Comparison of ENCODE assay signal across 8 mouse cellular contexts in the genomic region with DNA sequence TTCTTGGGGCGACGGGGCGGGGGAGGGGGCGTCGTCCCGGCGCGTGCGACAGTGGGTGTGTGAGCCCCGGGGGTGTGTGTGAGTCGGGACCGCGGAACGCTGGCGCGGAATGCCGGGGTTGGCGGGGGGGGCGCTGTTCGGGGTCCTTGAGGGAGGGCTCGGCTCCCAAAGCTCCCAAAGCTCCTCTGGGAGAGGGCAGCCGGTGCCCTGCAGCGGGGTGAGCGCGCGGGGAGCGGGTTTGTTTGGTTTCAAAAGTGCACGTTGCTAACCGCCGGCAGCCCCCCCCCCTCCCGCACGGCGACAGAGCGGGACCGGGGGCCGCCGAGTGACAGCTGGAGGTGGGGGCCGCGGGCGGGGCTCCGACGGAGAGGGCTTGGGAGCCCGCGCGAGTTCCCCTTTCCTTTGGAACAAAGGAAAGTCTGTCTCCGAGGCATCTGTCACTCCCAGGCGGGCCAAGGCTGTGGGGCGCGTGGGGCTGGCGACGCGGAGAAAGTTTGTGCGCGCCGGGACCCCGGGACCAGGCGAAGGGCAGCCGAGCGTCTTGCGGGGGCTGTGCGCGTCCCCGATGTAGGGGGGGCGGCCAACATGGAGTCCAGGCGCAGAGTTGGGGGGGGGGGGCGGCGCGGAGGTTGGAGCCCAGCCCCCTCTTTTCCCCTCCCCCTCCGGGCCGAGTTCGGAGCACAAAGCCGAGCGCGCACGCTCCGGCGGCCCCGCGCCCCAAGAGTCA. TPM values are rescaled to one million over a fixed set of nuclear protein-coding genes. Genes with fewer than 3 reads are reported as not detected.
DNase-seq lines count a peak whose midpoint lies in the region; ATAC-seq lines count a peak whose summit lies in the region.

No protein-coding gene starts in this region.

- DNase-seq in left cerebral cortex, postnatal 4 days: peak; percentile 69
- DNase-seq in left cerebral cortex, postnatal 36 days (ENCODE audit: low spot score in 2 of 2): no peak
- peak; percentile 61 for DNase-seq in ZHBTc4 (ENCODE audit: low read depth, low spot score)
- DNase-seq in splenic B cell, adult 2 months (ENCODE audit: low read depth, low spot score): peak; percentile 56
- DNase-seq in left cerebral cortex, postnatal 25 days (ENCODE audit: low spot score in 2 of 2): no peak

- under 1% methylated on average over 67 of the region's 79 CpGs for WGBS in forebrain, embryonic 15.5 days
- under 1% methylated on average over 61 of the region's 79 CpGs for WGBS in kidney, embryonic 16.5 days

- H3K4me3 ChIP-seq in forebrain, embryonic 15.5 days: peak overlapping the region; percentile 67
- peak overlapping the region; percentile 78 for H3K4me3 ChIP-seq in kidney, embryonic 16.5 days (ENCODE audit: low read length)
- H3K4me3 ChIP-seq in megakaryocyte, embryonic 14.5 days (replicated peaks): peak overlapping the region; percentile 93

- intact Hi-C loops in left cerebral cortex, postnatal 4 days (cut with DNase I): no loop called here
- intact Hi-C loops in left cerebral cortex, postnatal 36 days (cut with DNase I): no loop called here
- intact Hi-C loops in left cerebral cortex, postnatal 25 days (cut with DNase I): no loop called here

- H3K36me3 ChIP-seq in forebrain, embryonic 15.5 days: no peaks in the 10 kb centered on the region
- H3K36me3 ChIP-seq in kidney, embryonic 16.5 days (ENCODE audit: insufficient read depth, low read length): peaks cover 29% of the 10 kb centered on the region
- peaks cover 17% of the 10 kb centered on the region for H3K36me3 ChIP-seq in megakaryocyte, embryonic 14.5 days (replicated peaks; ENCODE audit: low read length)
- H3K36me3 ChIP-seq in splenic B cell, adult 2 months (ENCODE audit: control insufficient read depth, insufficient read depth, low read length, poor library complexity, severe bottlenecking): 0 out of 2 replicates have a peak, but pooled peaks cover 3% of the 10 kb centered on the region

- H3K9ac ChIP-seq in forebrain, embryonic 15.5 days (replicated peaks): peak overlapping the region; percentile 72
- peak overlapping the region; percentile 82 for H3K9ac ChIP-seq in kidney, embryonic 16.5 days (replicated peaks; ENCODE audit: low read length)

- H3K27me3 ChIP-seq in forebrain, embryonic 15.5 days: no peaks in the 10 kb centered on the region
- H3K27me3 ChIP-seq in kidney, embryonic 16.5 days (ENCODE audit: insufficient read depth, low read length): no peaks in the 10 kb centered on the region
- peaks cover 54% of the 10 kb centered on the region for H3K27me3 ChIP-seq in megakaryocyte, embryonic 14.5 days (replicated peaks)
- H3K27me3 ChIP-seq in splenic B cell, adult 2 months (ENCODE audit: control insufficient read depth, insufficient read depth, low read length, poor library complexity, severe bottlenecking): no peaks in the 10 kb centered on the region

- peak overlapping the region; percentile 90 for H3K4me2 ChIP-seq in forebrain, embryonic 15.5 days (replicated peaks)
- peak overlapping the region; percentile 86 for H3K4me2 ChIP-seq in kidney, embryonic 16.5 days (replicated peaks; ENCODE audit: low read depth, low read length)

- H3K27ac ChIP-seq in forebrain, embryonic 15.5 days (replicated peaks): peak overlapping the region; percentile 86
- peak overlapping the region; percentile 94 for H3K27ac ChIP-seq in kidney, embryonic 16.5 days (ENCODE audit: low read length)

- peaks cover 54% of the 10 kb centered on the region for H3K4me1 ChIP-seq in forebrain, embryonic 15.5 days
- peaks cover 41% of the 10 kb centered on the region for H3K4me1 ChIP-seq in kidney, embryonic 16.5 days (ENCODE audit: insufficient read depth, low read length)
- H3K4me1 ChIP-seq in megakaryocyte, embryonic 14.5 days: peaks cover 35% of the 10 kb centered on the region

- H3K9me3 ChIP-seq in forebrain, embryonic 15.5 days: no peaks in the 10 kb centered on the region
- no peaks in the 10 kb centered on the region for H3K9me3 ChIP-seq in kidney, embryonic 16.5 days (ENCODE audit: low read length)
- H3K9me3 ChIP-seq in megakaryocyte, embryonic 14.5 days: no peaks in the 10 kb centered on the region

- ATAC-seq in forebrain, embryonic 15.5 days (replicated peaks): peak; percentile 41
- ATAC-seq in kidney, embryonic 16.5 days (ENCODE audit: low FRiP score, low TSS enrichment): peak; percentile 25

RNA-seq across cellular contexts. Expression of gene Tgif2, which starts 0.7 kb away (rescaled TPM):
- 1 to 10 TPM; 5.7 to 6.0 TPM for total RNA-seq in left cerebral cortex, postnatal 4 days (2021)
- total RNA-seq in left cerebral cortex, postnatal 36 days (2021): under 1 TPM; 0.61 to 0.76 TPM
- 42.4 and 45.2 TPM in 2 replicates for polyA plus RNA-seq in forebrain, embryonic 15.5 days (2015; fragmentation: Nextera tagmentation; extraction: Ambion mirVana)
- polyA plus RNA-seq in kidney, embryonic 16.5 days (2015; fragmentation: Nextera tagmentation; extraction: Ambion mirVana): 69.5 and 71.1 TPM in 2 replicates
- polyA plus RNA-seq in megakaryocyte, embryonic 14.5 days (2012; ENCODE audit: insufficient read depth, low replicate concordance): 5.1 and 8.1 TPM in 2 replicates
- total RNA-seq in left cerebral cortex, postnatal 25 days (2021): 1 to 10 TPM in 1 of 2 experiments, under 1 TPM in 1; 0.69 to 1.0 TPM

RNA-seq across cellular contexts. Expression of gene 4930518I15Rik, which starts 17.3 kb away (rescaled TPM):
- 1 to 10 TPM; 3.9 to 4.9 TPM for total RNA-seq in left cerebral cortex, postnatal 4 days (2021)
- total RNA-seq in left cerebral cortex, postnatal 36 days (2021): 1 to 10 TPM; 1.0 to 4.5 TPM
- polyA plus RNA-seq in forebrain, embryonic 15.5 days (2015; fragmentation: Nextera tagmentation; extraction: Ambion mirVana): 11.2 and 12.1 TPM in 2 replicates
- polyA plus RNA-seq in kidney, embryonic 16.5 days (2015; fragmentation: Nextera tagmentation; extraction: Ambion mirVana): 8.0 and 9.9 TPM in 2 replicates
- 0.13 TPM in 1 of 2 replicates, not detected in the other for polyA plus RNA-seq in megakaryocyte, embryonic 14.5 days (2012; ENCODE audit: insufficient read depth, low replicate concordance)
- total RNA-seq in left cerebral cortex, postnatal 25 days (2021): 1 to 10 TPM; 1.5 to 2.1 TPM

RNA-seq across cellular contexts. Expression of gene Rab5if, which starts 22.5 kb away (rescaled TPM):
- total RNA-seq in left cerebral cortex, postnatal 4 days (2021): 100 to 1,000 TPM; 104 to 105 TPM
- 100 to 1,000 TPM in 1 of 2 experiments, 10 to 100 TPM in 1; 89.8 to 102 TPM for total RNA-seq in left cerebral cortex, postnatal 36 days (2021)
- 144 and 145 TPM in 2 replicates for polyA plus RNA-seq in forebrain, embryonic 15.5 days (2015; fragmentation: Nextera tagmentation; extraction: Ambion mirVana)
- 167 and 168 TPM in 2 replicates for polyA plus RNA-seq in kidney, embryonic 16.5 days (2015; fragmentation: Nextera tagmentation; extraction: Ambion mirVana)
- 175 and 255 TPM in 2 replicates for polyA plus RNA-seq in megakaryocyte, embryonic 14.5 days (2012; ENCODE audit: insufficient read depth, low replicate concordance)
- total RNA-seq in left cerebral cortex, postnatal 25 days (2021): 100 to 1,000 TPM; 104 to 105 TPM

RNA-seq across cellular contexts. Expression of gene Sla2, which starts 46.5 kb away (rescaled TPM):
- under 1 TPM in 1 of 2 experiments, not detected in 1; 0.12 TPM for total RNA-seq in left cerebral cortex, postnatal 4 days (2021)
- total RNA-seq in left cerebral cortex, postnatal 36 days (2021): under 1 TPM; 0.45 to 0.57 TPM
- 0.09 and 0.18 TPM in 2 replicates for polyA plus RNA-seq in forebrain, embryonic 15.5 days (2015; fragmentation: Nextera tagmentation; extraction: Ambion mirVana)
- 0.14 and 0.36 TPM in 2 replicates for polyA plus RNA-seq in kidney, embryonic 16.5 days (2015; fragmentation: Nextera tagmentation; extraction: Ambion mirVana)
- polyA plus RNA-seq in megakaryocyte, embryonic 14.5 days (2012; ENCODE audit: insufficient read depth, low replicate concordance): 86.1 and 150 TPM in 2 replicates
- total RNA-seq in left cerebral cortex, postnatal 25 days (2021): under 1 TPM; 0.39 to 0.55 TPM

Comparison
In these comparisons a context has a peak if more than half of its experiments do, and no peak if none do; other contexts are left out.
1. DNase-seq: peak in left cerebral cortex, postnatal 4 days (single experiment), ZHBTc4 (single experiment) and splenic B cell, adult 2 months (single experiment); none in left cerebral cortex, postnatal 36 days (0 of 2) and left cerebral cortex, postnatal 25 days (0 of 2).
2. Peak in every context shown above with its lines, with median percentiles within 50 percentile points of each other: H3K4me3 ChIP-seq.